Mouse (Mus musculus): ENCODE data around the gene Gm10322. TPM values are rescaled to one million over a fixed set of nuclear protein-coding genes. Genes with fewer than 3 reads are reported as not detected.

Gm10322 gene
- polyA plus RNA-seq, 1 experiment: not detected

GRCm38 (mm10) chr10:59638576-59638975, 22.7 kb downstream of the Gm10322 start:
- TF ChIP-seq POLR2A (IDR thresholded peaks at IDR 0.05; ENCODE audit: extremely low read depth, insufficient read depth, low read length) (no peak), CTCF (IDR thresholded peaks at IDR 0.05; ENCODE audit: extremely low read depth, insufficient read depth, low read length) (no peak)
- no peak overlapping the region for H3K27ac ChIP-seq (ENCODE audit: insufficient read depth, low read length)
- no peaks in the 10 kb centered on the region for H3K4me1 ChIP-seq (ENCODE audit: control insufficient read depth, insufficient read depth, low read length)
- H3K4me3 ChIP-seq (ENCODE audit: insufficient read depth, low read length): no peak overlapping the region

- no peak for TF ChIP-seq CTCF (IDR thresholded peaks at IDR 0.05; ENCODE audit: extremely low read depth, insufficient read depth, low read length)
- no peak for TF ChIP-seq POLR2A (IDR thresholded peaks at IDR 0.05; ENCODE audit: extremely low read depth, insufficient read depth, low read length)
- Histone ChIP-seq H3K27ac (ENCODE audit: insufficient read depth, low read length) (no peak overlapping the region), H3K4me3 (ENCODE audit: insufficient read depth, low read length) (no peak overlapping the region), H3K4me1 (ENCODE audit: control insufficient read depth, insufficient read depth, low read length) (no peaks in the 10 kb centered on the region)
Observed at GRCm38 (mm10) chr10:59642659-59643377, 27.0 kb downstream of the Gm10322 start.

- no peak overlapping the region for H3K4me3 ChIP-seq (ENCODE audit: insufficient read depth, low read length)
- no peak for TF ChIP-seq CTCF (IDR thresholded peaks at IDR 0.05; ENCODE audit: extremely low read depth, insufficient read depth, low read length)
- TF ChIP-seq POLR2A (IDR thresholded peaks at IDR 0.05; ENCODE audit: extremely low read depth, insufficient read depth, low read length): no peak
- no peaks in the 10 kb centered on the region for H3K4me1 ChIP-seq (ENCODE audit: control insufficient read depth, insufficient read depth, low read length)
- H3K27ac ChIP-seq (ENCODE audit: insufficient read depth, low read length): no peak overlapping the region
Observed at GRCm38 (mm10) chr10:59643645-59644044, 27.8 kb downstream of the Gm10322 start.

- H3K27ac ChIP-seq (ENCODE audit: insufficient read depth, low read length): no peak overlapping the region
- TF ChIP-seq CTCF (IDR thresholded peaks at IDR 0.05; ENCODE audit: extremely low read depth, insufficient read depth, low read length) (no peak), POLR2A (IDR thresholded peaks at IDR 0.05; ENCODE audit: extremely low read depth, insufficient read depth, low read length) (no peak)
Observed at GRCm38 (mm10) chr10:59644710-59645109, 28.8 kb downstream of the Gm10322 start.

GRCm38 (mm10) chr10:59645153-59645552, 29.3 kb downstream of the Gm10322 start:
- no peak overlapping the region for H3K27ac ChIP-seq (ENCODE audit: insufficient read depth, low read length)
- H3K4me1 ChIP-seq (ENCODE audit: control insufficient read depth, insufficient read depth, low read length): no peaks in the 10 kb centered on the region
- TF ChIP-seq POLR2A (IDR thresholded peaks at IDR 0.05; ENCODE audit: extremely low read depth, insufficient read depth, low read length) (no peak), CTCF (IDR thresholded peaks at IDR 0.05; ENCODE audit: extremely low read depth, insufficient read depth, low read length) (no peak)
- no peak overlapping the region for H3K4me3 ChIP-seq (ENCODE audit: insufficient read depth, low read length)

More at GRCm38 (mm10) chr10:59644710-59645109, 28.8 kb downstream of the Gm10322 start:
- Histone ChIP-seq H3K4me1 (ENCODE audit: control insufficient read depth, insufficient read depth, low read length) (no peaks in the 10 kb centered on the region), H3K4me3 (ENCODE audit: insufficient read depth, low read length) (no peak overlapping the region)

GRCm38 (mm10) chr10:59646821-59647378, 31.0 kb downstream of the Gm10322 start:
- TF ChIP-seq CTCF (IDR thresholded peaks at IDR 0.05; ENCODE audit: extremely low read depth, insufficient read depth, low read length): no peak
- no peak for TF ChIP-seq POLR2A (IDR thresholded peaks at IDR 0.05; ENCODE audit: extremely low read depth, insufficient read depth, low read length)
- Histone ChIP-seq H3K4me3 (ENCODE audit: insufficient read depth, low read length) (no peak overlapping the region), H3K27ac (ENCODE audit: insufficient read depth, low read length) (no peak overlapping the region), H3K4me1 (ENCODE audit: control insufficient read depth, insufficient read depth, low read length) (no peaks in the 10 kb centered on the region)

GRCm38 (mm10) chr10:59656799-59657198, 40.9 kb downstream of the Gm10322 start:
- Histone ChIP-seq H3K4me3 (ENCODE audit: insufficient read depth, low read length) (no peak overlapping the region), H3K4me1 (ENCODE audit: control insufficient read depth, insufficient read depth, low read length) (no peaks in the 10 kb centered on the region), H3K27ac (ENCODE audit: insufficient read depth, low read length) (no peak overlapping the region)
- TF ChIP-seq CTCF (IDR thresholded peaks at IDR 0.05; ENCODE audit: extremely low read depth, insufficient read depth, low read length): no peak
- no peak for TF ChIP-seq POLR2A (IDR thresholded peaks at IDR 0.05; ENCODE audit: extremely low read depth, insufficient read depth, low read length)

- peaks cover 2% of the 10 kb centered on the region; the same call in 1 of the 2 replicates for H3K4me1 ChIP-seq (ENCODE audit: control insufficient read depth, insufficient read depth, low read length)
- no peak overlapping the region for H3K27ac ChIP-seq (ENCODE audit: insufficient read depth, low read length)
- no peak overlapping the region for H3K4me3 ChIP-seq (ENCODE audit: insufficient read depth, low read length)
- TF ChIP-seq POLR2A (IDR thresholded peaks at IDR 0.05; ENCODE audit: extremely low read depth, insufficient read depth, low read length) (no peak), CTCF (IDR thresholded peaks at IDR 0.05; ENCODE audit: extremely low read depth, insufficient read depth, low read length) (no peak)
Observed at GRCm38 (mm10) chr10:59664765-59665164, 48.9 kb downstream of the Gm10322 start.

GRCm38 (mm10) chr10:59665503-59666291, 49.8 kb downstream of the Gm10322 start:
- no peak overlapping the region for H3K27ac ChIP-seq (ENCODE audit: insufficient read depth, low read length)
- TF ChIP-seq CTCF (IDR thresholded peaks at IDR 0.05; ENCODE audit: extremely low read depth, insufficient read depth, low read length) (no peak), POLR2A (IDR thresholded peaks at IDR 0.05; ENCODE audit: extremely low read depth, insufficient read depth, low read length) (no peak)
- H3K4me1 ChIP-seq (ENCODE audit: control insufficient read depth, insufficient read depth, low read length): peaks cover 2% of the 10 kb centered on the region; the same call in 1 of the 2 replicates
- H3K4me3 ChIP-seq (ENCODE audit: insufficient read depth, low read length): no peak overlapping the region

Other genes with a start within 250 kb of the Gm10322 start
- 15.8 and 18.4 TPM in 2 replicates for gene Gm10273, start 220.4 kb upstream of the Gm10322 start, polyA plus RNA-seq (2012; rRNA removed)
- gene Pla2g12b, start 212.4 kb upstream of the Gm10322 start, polyA plus RNA-seq (2012; rRNA removed): not detected in 2 replicates
- gene Oit3, start 174.3 kb upstream of the Gm10322 start, polyA plus RNA-seq (2012; rRNA removed): 0.10 and 0.13 TPM in 2 replicates
- gene Mcu, start 629 bp downstream of the Gm10322 start, polyA plus RNA-seq (2012; rRNA removed): 21.2 and 21.5 TPM in 2 replicates
- 120 and 144 TPM in 2 replicates for gene Micu1, start 86.4 kb downstream of the Gm10322 start, polyA plus RNA-seq (2012; rRNA removed)